ENCODE assay signal across 16 mouse cellular contexts in genomic region chr17:64725214-64725613, GRCm38 (mm10).
"Had no signal": no experiment of that assay in that cellular context is flagged by ENCODE, and none has a peak within 500 bp of the region (broad histone marks: within the 10 kb centered on the region; RNA-seq: fewer than 3 reads in every experiment).

No protein-coding gene starts in this region.

- H3K9ac ChIP-seq: lung, embryonic 14.5 days; midbrain, embryonic 12.5 days; neural tube, embryonic 13.5 days; neural tube, embryonic 15.5 days had no signal

- ATAC-seq: midbrain, embryonic 16.5 days had no signal

- DNase-seq: lung, adult 18-20 months; lung, embryonic 14.5 days; lung, postnatal 10 days; lung, postnatal 4 days; midbrain, embryonic 14.5 days; right cerebral cortex, adult 18-20 months; right cerebral cortex, postnatal 25 days; right cerebral cortex, postnatal 4 days; spleen, adult 18-20 months; thymus, postnatal 25 days had no signal

- H3K27ac ChIP-seq: midbrain, embryonic 10.5 days; midbrain, embryonic 12.5 days; neural tube, embryonic 13.5 days; neural tube, embryonic 15.5 days had no signal

- H3K4me3 ChIP-seq: midbrain, embryonic 10.5 days; midbrain, embryonic 12.5 days; myocyte; neural tube, embryonic 13.5 days; neural tube, embryonic 15.5 days had no signal

- H3K27me3 ChIP-seq: midbrain, embryonic 12.5 days; neural tube, embryonic 13.5 days; neural tube, embryonic 15.5 days had no signal

- H3K4me2 ChIP-seq: lung, embryonic 14.5 days; midbrain, embryonic 12.5 days; neural tube, embryonic 13.5 days; neural tube, embryonic 15.5 days had no signal

- H3K4me1 ChIP-seq: midbrain, embryonic 10.5 days; midbrain, embryonic 12.5 days; neural tube, embryonic 15.5 days had no signal

- H3K9me3 ChIP-seq: midbrain, embryonic 10.5 days; midbrain, embryonic 12.5 days; neural tube, embryonic 13.5 days; neural tube, embryonic 15.5 days had no signal

- H3K36me3 ChIP-seq: midbrain, embryonic 12.5 days had no signal
